Mouse (Mus musculus) CH12.LX (cell line): ENCODE data around the gene Sgpl1.

Experiments used
- CTCF ChIP-seq, 2 experiments: IDR thresholded peaks in 1 of 2; conservative IDR thresholded peaks in 1 of 2; 2 replicates each; pipeline ENCODE4 v1.5.1; 2011 to 2012; ENCODE audit warnings: low read depth in 2 of 2, low read length in 2 of 2, improper control_type of control experiment in 1 of 2, inconsistent platforms in 1 of 2, mild to moderate bottlenecking in 1 of 2, moderate library complexity in 1 of 2
- EP300 ChIP-seq: IDR thresholded peaks from 2 replicates; pipeline ENCODE4 v1.6.1; 2011; ENCODE audit warnings: low read length, improper control_type of control experiment
- KAT2A ChIP-seq: IDR thresholded peaks from 2 replicates; pipeline ENCODE4 v1.6.1; 2012; ENCODE audit warnings: low read length, improper control_type of control experiment, inconsistent platforms; ENCODE audit not compliant: insufficient replicate concordance
- MAFK ChIP-seq: IDR thresholded peaks from 2 replicates; pipeline ENCODE4 v1.6.1; 2011; ENCODE audit warnings: low read length, improper control_type of control experiment; ENCODE audit not compliant: insufficient replicate concordance
- MAZ ChIP-seq: IDR thresholded peaks from 2 replicates; pipeline ENCODE4 v1.6.1; 2012; ENCODE audit warnings: low read depth, mild to moderate bottlenecking, inconsistent platforms, low read length, improper control_type of control experiment, moderate library complexity
- POLR2A ChIP-seq: IDR thresholded peaks from 2 replicates; pipeline ENCODE4 v1.6.1; 2011; ENCODE audit warnings: low read depth, mild to moderate bottlenecking, improper control_type of control experiment, low read length
- POLR2AphosphoS2 ChIP-seq: IDR thresholded peaks from 2 replicates; pipeline ENCODE4 v1.6.1; 2011; ENCODE audit warnings: low read depth, low read length, improper control_type of control experiment

- TF ChIP-seq MAZ (no peak), CTCF (conservative IDR thresholded peaks at IDR 0.05 in 1 of 2, IDR thresholded peaks at IDR 0.05 in 1 of 2; ENCODE audit: low read depth in 2 of 2, low read length in 2 of 2) (no peak), EP300 (no peak), KAT2A (no peak), MAFK (no peak), POLR2AphosphoS2 (no peak), POLR2A (no peak)
Measured at GRCm38 (mm10) chr10:61179927-61180326, 32.4 kb upstream of the Sgpl1 start.
